Mouse (Mus musculus) hindbrain, postnatal 0 days (tissue): ENCODE measurements around the gene Meis1. TPM values are rescaled to one million over a fixed set of nuclear protein-coding genes. Genes with fewer than 3 reads are reported as not detected.

Source experiments
- ATAC-seq: fragments of 200-750 bp; cut with Nextera tagmentation; 2 replicates; pipeline ENCODE4 v1.8.0; 2017; ENCODE audit warnings: mild to moderate bottlenecking, moderate TSS enrichment, moderate library complexity
- DNase-seq: peaks from one replicate; pipeline ENCODE4 v3.0.0-alpha.2; 2015; ENCODE audit warnings: low spot score
- H3K27ac ChIP-seq: fragments of 300-500 bp; sonication (generic); 2 replicates; pipeline ENCODE4 v1.5.1; 2014; ENCODE audit warnings: mild to moderate bottlenecking
- H3K27me3 ChIP-seq: fragments of 300-500 bp; sonication (generic); 2 replicates; pipeline ENCODE4 v1.6.1; 2014; ENCODE audit warnings: low read length, mixed read lengths; ENCODE audit not compliant: insufficient read depth
- H3K36me3 ChIP-seq: fragments of 300-500 bp; sonication (generic); 2 replicates; pipeline ENCODE4 v1.6.1; 2014; ENCODE audit warnings: low read length, mixed read lengths; ENCODE audit not compliant: insufficient read depth
- H3K4me1 ChIP-seq: fragments of 300-500 bp; sonication (generic); 2 replicates; pipeline ENCODE4 v1.6.1; 2014; ENCODE audit warnings: antibody characterized with exemption, low read length, mixed read lengths; ENCODE audit not compliant: insufficient read depth
- H3K4me2 ChIP-seq: fragments of 300-500 bp; sonication (generic); 2 replicates; pipeline ENCODE4 v1.6.1; 2014; ENCODE audit warnings: low read depth, mild to moderate bottlenecking, low read length, moderate library complexity, mixed read lengths
- H3K4me3 ChIP-seq: fragments of 300-500 bp; sonication (generic); 2 replicates; pipeline ENCODE4 v1.5.1; 2014; ENCODE audit warnings: low read length
- H3K9ac ChIP-seq: fragments of 300-500 bp; sonication (generic); replicated peaks from 2 replicates; pipeline ENCODE4 v1.6.1; 2014; ENCODE audit warnings: mild to moderate bottlenecking, low read length, moderate library complexity, mixed read lengths
- H3K9me3 ChIP-seq: fragments of 300-500 bp; sonication (generic); 2 replicates; pipeline ENCODE4 v1.6.1; 2016; ENCODE audit warnings: low read length, mixed read lengths
- CTCF ChIP-seq: IDR thresholded peaks from 2 replicates; pipeline ENCODE4 v1.5.1; 2016; ENCODE audit warnings: antibody characterized with exemption, control low read depth, low read depth
- WGBS: fragments of 180-500 bp; shearing (Covaris S2); extraction: QIAGEN DNeasy Blood & Tissue Kit; methylation state at CpG from one replicate; pipeline ENCODE4 v1.1.7; 2014; 5-methylcytosine and 5-hydroxymethylcytosine counted together
- polyA plus RNA-seq: library from polyadenylated mRNA; unstranded; fragments of >200 nt; fragmentation: Nextera tagmentation; extraction: Ambion mirVana; gene quantifications from 2 replicates; pipeline ENCODE4 v1.2.1, GENCODE M21; 2015
- total RNA-seq: library from RNA; depleted of rRNA; stranded (reverse); fragments of >200 nt; gene quantifications from 2 replicates; pipeline ENCODE4 v1.2.3, GENCODE M21; 2014

Meis1 gene
- total and polyA plus RNA-seq, 2 experiments from 2014 or later, result 99.4 to 112 TPM

DNA sequence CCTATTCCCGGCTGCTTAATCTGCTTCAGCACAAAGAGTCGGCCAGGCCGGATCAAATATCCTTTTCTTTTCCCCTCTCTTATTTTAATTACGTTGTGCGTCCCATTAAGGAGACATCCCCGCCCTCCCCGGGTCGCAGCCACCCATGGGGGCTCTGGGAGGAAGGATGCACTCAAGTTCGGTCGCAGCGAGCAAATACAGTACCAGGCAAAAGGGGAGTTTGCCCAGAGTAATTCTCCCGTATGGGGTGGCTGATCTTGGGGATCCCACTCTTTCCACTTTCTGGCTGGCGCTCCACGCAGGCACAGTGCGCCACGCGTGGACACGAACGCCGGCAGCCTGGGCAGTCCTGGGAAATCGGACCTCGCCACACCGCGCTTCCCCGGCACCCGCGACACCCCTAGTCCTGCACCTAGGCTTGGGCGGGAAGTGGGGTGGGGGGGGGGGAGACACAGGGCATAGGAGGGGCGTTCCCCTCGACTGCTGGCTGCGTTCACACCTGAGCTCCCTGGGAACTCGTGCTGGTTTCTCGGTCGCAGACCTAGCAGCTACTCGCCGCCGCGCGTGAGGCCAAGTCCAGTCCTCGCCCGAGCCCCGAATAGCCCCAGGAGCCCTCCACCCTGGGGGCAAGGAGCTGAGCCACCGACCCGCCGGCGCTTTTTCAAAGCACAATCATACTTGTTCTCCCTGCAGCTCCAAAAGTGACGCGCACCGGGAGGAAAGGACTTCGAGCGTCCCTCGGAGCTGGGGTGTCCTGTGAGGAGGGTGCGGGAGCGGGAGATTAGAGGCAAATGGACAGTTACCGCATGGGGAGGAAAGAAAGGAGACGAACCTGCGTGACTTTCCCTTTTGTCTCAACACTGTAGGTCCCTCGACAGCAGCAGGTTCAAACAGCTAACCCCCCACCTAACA lies 147.4 kb downstream of the Meis1 start:
- peaks cover 4% of the 10 kb centered on the region; the same call in 1 of the 2 replicates for H3K4me1 ChIP-seq
- peak overlapping the region; percentile 83 for H3K4me2 ChIP-seq
- ATAC-seq (peak; percentile 77), DNase-seq (peak; percentile 66)
- H3K4me3 ChIP-seq, result peak overlapping the region; percentile 46
- peak overlapping the region; percentile 93 for H3K27ac ChIP-seq
- no peaks in the 10 kb centered on the region for H3K36me3 ChIP-seq
- H3K9ac ChIP-seq, result peak overlapping the region; percentile 79
- under 1% methylated on average over 57 of the region's 58 CpGs for WGBS
- no peaks in the 10 kb centered on the region for H3K9me3 ChIP-seq
- 0 out of 2 replicates have a peak, but pooled peaks have one; percentile 16 for TF ChIP-seq CTCF
- no peaks in the 10 kb centered on the region for H3K27me3 ChIP-seq

DNA sequence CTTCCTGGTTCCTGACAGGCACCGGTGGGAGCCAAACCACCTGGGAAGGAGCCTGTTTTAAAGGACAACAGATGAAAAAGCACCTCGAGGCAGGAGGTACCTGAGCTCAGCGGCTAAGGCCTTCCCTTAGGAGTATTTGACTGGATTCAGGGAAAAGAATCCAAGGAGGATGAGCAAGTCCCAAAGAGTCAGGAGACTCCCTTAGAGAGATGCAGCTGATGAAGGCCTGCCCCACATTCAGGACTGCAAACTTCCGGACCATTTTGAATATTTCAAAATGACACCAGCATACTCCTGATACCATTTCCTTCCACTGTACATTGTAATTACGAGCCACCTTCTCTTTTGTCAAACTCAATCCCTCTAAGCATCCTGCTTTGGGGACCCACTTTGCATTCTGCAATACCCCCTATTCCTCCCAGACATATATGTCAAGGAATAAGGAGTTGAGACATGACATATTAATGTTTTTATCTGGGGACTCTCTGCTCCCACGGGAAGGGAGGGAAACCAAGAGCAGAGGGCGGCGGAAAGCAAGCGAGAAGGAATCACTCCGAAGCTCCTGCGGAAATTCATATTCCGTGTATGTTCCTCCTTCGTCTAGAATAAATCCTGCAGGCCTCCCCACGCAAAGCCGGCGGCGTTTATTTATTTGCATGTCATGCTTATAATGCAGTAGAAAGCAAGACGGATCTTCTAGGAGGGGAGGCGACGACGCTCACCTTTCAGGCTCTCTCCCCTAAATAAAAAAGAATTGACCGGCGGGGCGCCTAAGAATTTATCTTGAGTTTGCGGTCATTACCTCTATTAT lies 148.5 kb downstream of the Meis1 start:
- TF ChIP-seq CTCF, result no peak
- Histone ChIP-seq H3K36me3 (no peaks in the 10 kb centered on the region), H3K4me3 (peak overlapping the region; percentile 46), H3K9ac (peak overlapping the region; percentile 79), H3K27ac (peak overlapping the region; percentile 93), H3K27me3 (no peaks in the 10 kb centered on the region), H3K9me3 (no peaks in the 10 kb centered on the region), H3K4me2 (peak overlapping the region; percentile 83), H3K4me1 (no peaks in the 10 kb centered on the region)
- ATAC-seq (no peak), DNase-seq (peak; percentile 50)
- 11% methylated on average over 25 of the region's 25 CpGs for WGBS

DNA sequence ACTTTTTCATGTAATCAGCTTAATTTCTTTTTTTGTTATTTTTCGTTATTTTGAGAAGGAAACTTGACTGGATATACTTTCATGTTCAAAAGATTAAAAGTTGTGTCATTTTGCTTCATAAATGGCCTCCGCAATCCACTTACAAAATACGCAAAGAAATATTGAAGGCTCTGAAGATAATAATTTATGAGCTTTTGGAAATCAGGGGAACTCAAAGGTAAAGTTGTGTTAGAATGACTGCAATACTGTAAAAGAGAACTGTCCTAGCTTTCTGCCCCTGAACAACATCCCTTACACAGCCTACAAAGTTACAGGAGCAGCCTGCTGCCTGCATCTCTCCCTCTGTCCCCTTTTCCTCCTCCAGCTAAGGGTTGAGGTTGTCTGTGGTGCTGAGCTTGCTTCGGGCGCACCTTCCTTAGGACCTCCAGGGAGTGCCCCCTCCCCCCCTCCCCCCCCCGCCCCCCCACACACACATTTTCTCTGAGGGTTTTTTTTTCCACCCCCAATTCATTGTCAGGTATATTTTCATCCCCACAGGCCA lies 149.3 kb downstream of the Meis1 start:
- DNase-seq (no peak), ATAC-seq (no peak)
- Histone ChIP-seq H3K9ac (peak overlapping the region; percentile 79; the same call in 1 of the 2 replicates), H3K9me3 (no peaks in the 10 kb centered on the region), H3K4me1 (no peaks in the 10 kb centered on the region), H3K4me3 (no peak overlapping the region), H3K36me3 (no peaks in the 10 kb centered on the region), H3K27me3 (no peaks in the 10 kb centered on the region), H3K27ac (peak overlapping the region; percentile 93), H3K4me2 (peak overlapping the region; percentile 83)
- 46% methylated on average over 5 of the region's 6 CpGs for WGBS
- TF ChIP-seq CTCF, result no peak

DNA sequence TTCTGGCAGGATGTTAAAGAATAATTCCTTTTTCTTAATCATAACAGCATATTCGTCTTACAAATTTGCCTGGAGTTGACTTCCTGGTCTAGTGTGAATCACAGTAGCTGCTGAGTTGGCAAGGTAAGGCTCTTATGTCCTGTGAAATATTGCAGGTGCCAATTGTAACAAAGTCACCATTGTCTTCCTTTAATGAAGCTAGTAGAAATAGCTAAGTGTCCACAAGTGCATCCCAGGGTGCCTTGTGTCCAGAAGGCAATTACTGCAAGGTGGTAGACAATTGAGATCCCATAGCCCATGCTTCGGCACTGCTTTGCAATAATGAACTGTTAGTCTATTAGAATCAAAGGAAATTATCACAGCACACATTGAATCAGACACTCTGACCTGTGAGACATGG lies 151.1 kb downstream of the Meis1 start:
- peak; percentile 28; the same call in 1 of the 2 replicates for ATAC-seq
- no peak overlapping the region for H3K27ac ChIP-seq

DNA sequence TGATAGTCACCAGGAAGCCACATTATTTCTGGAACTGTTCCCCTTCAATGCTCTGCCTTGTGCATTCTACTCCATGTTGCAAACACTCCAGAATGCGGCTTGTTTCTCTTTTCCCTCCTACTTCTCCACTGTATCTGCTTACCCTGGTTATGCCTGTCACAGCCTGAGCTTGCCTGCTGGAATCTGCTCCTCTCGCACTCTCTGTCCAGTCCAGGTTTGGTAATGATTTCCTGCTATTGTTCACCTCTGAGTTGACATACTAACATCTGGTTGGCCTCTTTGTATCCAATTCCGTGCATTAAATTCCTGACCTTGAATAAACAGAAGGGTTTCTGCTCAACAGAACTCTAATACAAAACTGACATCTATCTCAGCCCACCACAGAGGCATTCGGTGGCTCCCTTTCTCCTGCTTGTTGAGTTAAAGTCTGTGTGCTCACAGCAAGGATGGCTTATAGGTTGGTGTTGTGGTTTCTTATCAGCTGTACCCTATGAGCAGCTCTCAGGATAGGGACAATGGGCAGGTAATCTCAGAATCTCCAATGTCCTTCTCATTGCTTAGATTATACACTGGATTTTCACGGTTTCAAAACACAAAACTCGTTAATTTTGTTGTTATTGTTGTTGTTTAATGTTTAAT lies 152.5 kb downstream of the Meis1 start:
- Histone ChIP-seq H3K4me1 (no peaks in the 10 kb centered on the region), H3K27me3 (no peaks in the 10 kb centered on the region), H3K9ac (no peak overlapping the region), H3K36me3 (no peaks in the 10 kb centered on the region), H3K9me3 (no peaks in the 10 kb centered on the region), H3K27ac (no peak overlapping the region), H3K4me3 (no peak overlapping the region), H3K4me2 (no peak overlapping the region)
- DNase-seq (no peak), ATAC-seq (no peak)
- no peak for TF ChIP-seq CTCF
- WGBS, result 59% methylated on average over 6 of the region's 6 CpGs

More for the DNA sequence above, 151.1 kb downstream of the Meis1 start:
- peak; percentile 50 for DNase-seq
- Histone ChIP-seq H3K4me2 (no peak overlapping the region), H3K9me3 (no peaks in the 10 kb centered on the region), H3K36me3 (no peaks in the 10 kb centered on the region), H3K4me1 (no peaks in the 10 kb centered on the region), H3K27me3 (no peaks in the 10 kb centered on the region), H3K4me3 (no peak overlapping the region), H3K9ac (no peak overlapping the region)
- 43% methylated on average over 2 of the region's 2 CpGs for WGBS
- TF ChIP-seq CTCF, result no peak

DNA sequence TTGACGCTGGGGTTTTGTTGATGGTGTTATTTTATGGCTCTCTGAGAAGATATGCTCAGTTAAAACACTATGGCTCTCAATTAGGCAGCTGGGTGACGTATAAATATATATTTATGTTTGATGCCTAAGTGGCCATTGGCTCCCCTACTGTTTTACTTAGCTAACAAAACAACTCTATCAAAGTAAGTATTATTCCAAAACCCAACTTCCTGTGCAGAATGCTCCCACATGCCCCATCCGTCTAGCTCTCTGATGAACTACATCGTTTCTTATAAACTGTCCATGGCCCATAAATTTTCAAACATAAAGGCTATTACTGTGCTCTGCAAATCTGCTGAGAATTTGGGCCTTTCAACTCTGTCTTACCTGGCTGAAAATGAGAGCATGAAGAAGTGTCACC lies 168.0 kb downstream of the Meis1 start:
- no peak overlapping the region for H3K4me3 ChIP-seq
- no peaks in the 10 kb centered on the region for H3K9me3 ChIP-seq
- H3K9ac ChIP-seq, result no peak overlapping the region
- WGBS, result 78% methylated on average over 4 of the region's 4 CpGs
- no peak for TF ChIP-seq CTCF
- no peak for ATAC-seq
- no peaks in the 10 kb centered on the region for H3K36me3 ChIP-seq
- no peak overlapping the region for H3K4me2 ChIP-seq
- H3K4me1 ChIP-seq, result no peaks in the 10 kb centered on the region
- no peaks in the 10 kb centered on the region for H3K27me3 ChIP-seq
- DNase-seq, result no peak
- H3K27ac ChIP-seq, result no peak overlapping the region
